ENCODE assay signal across 7 mouse cellular contexts in the genomic region with DNA sequence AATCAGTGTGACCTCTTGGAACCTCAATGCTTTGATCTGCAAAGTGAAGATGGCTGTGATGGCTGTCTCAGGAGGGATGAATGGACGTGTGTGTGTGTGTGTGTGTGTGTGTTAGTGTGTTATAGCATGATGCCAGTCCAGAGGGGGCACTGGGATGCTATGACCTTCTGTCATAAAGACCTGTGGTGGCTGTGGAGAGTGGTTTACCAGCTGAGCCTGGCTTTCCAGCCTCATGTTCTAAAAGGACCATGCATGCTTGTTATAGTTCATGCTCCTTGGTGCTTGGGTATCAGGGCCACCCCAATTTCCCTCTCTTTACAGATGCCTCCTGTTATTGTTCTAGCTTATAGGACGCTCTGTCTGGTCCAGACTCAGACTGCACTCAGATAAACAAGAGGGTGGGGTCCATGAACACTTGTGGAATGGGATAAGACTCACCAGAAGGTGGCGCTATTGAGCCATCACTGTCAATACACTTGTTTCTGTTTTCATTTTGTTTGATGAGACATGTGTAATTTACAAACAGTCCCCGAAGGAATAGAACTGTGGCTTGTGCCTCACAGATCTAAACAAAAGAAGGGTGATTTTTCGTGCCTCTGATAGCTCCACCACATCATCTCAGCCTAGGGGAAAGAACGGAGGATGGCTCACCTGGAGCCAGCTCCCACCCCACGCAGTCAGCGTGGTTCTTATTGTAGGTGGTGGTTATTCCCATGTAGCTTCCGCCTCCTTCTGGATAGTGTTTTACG.
A peak's percentile ranks its signal among the peaks of the same experiment; 100 is the strongest.
DNase-seq lines count a peak whose midpoint lies in the region; ATAC-seq and TF ChIP-seq lines count a peak whose summit lies in the region.

No protein-coding gene starts in this region.

- no peak overlapping the region for H3K4me3 ChIP-seq in midbrain, embryonic 11.5 days (ENCODE audit: low read depth, low read length)
- H3K4me3 ChIP-seq in midbrain, embryonic 15.5 days, result no peak overlapping the region
- H3K4me3 ChIP-seq in hindbrain, postnatal 0 days (ENCODE audit: low read length), result no peak overlapping the region

- peak; percentile 96 for DNase-seq in midbrain, embryonic 11.5 days (ENCODE audit: low spot score, missing footprints)
- DNase-seq in ZHBTc4 (ENCODE audit: low read depth, low spot score), result peak; percentile 79
- DNase-seq in embryo, embryonic 10.5 days (ENCODE audit: low spot score), result peak; percentile 83
- DNase-seq in hindbrain, postnatal 0 days (ENCODE audit: low spot score), result peak; percentile 91
- peak; percentile 35 to 53 for DNase-seq in left cerebral cortex, postnatal 36 days (ENCODE audit: low spot score in 2 of 2)
- peak; percentile 72 for DNase-seq in retina, postnatal 7 days (ENCODE audit: low read depth, low spot score)

- intact Hi-C loops in left cerebral cortex, postnatal 36 days (cut with DNase I), result loop anchor here (5.0 kb wide), 2 partner anchors 732 to 1457 kb away; no protein-coding TSS in a partner anchor

- H3K27me3 ChIP-seq in midbrain, embryonic 11.5 days (ENCODE audit: control insufficient read depth, insufficient read depth, low read length), result no peaks in the 10 kb centered on the region
- no peaks in the 10 kb centered on the region for H3K27me3 ChIP-seq in midbrain, embryonic 15.5 days (replicated peaks)
- no peaks in the 10 kb centered on the region for H3K27me3 ChIP-seq in hindbrain, postnatal 0 days (ENCODE audit: insufficient read depth, low read length)

- H3K27ac ChIP-seq in midbrain, embryonic 11.5 days (ENCODE audit: low read depth, low read length), result no peak overlapping the region
- no peak overlapping the region for H3K27ac ChIP-seq in midbrain, embryonic 15.5 days
- no peak overlapping the region for H3K27ac ChIP-seq in hindbrain, postnatal 0 days

- H3K9ac ChIP-seq in midbrain, embryonic 11.5 days (ENCODE audit: low read length), result no peak overlapping the region
- no peak overlapping the region for H3K9ac ChIP-seq in midbrain, embryonic 15.5 days
- H3K9ac ChIP-seq in hindbrain, postnatal 0 days (replicated peaks; ENCODE audit: low read length), result no peak overlapping the region

- H3K36me3 ChIP-seq in midbrain, embryonic 11.5 days (ENCODE audit: control insufficient read depth, insufficient read depth, low read length), result no peaks in the 10 kb centered on the region
- no peaks in the 10 kb centered on the region for H3K36me3 ChIP-seq in midbrain, embryonic 15.5 days (replicated peaks)
- H3K36me3 ChIP-seq in hindbrain, postnatal 0 days (ENCODE audit: insufficient read depth, low read length), result no peaks in the 10 kb centered on the region

- WGBS in midbrain, embryonic 11.5 days, result 57% methylated on average over 10 of the region's 10 CpGs
- WGBS in midbrain, embryonic 15.5 days, result 56% methylated on average over 10 of the region's 10 CpGs
- 56% methylated on average over 10 of the region's 10 CpGs for WGBS in hindbrain, postnatal 0 days

- TF ChIP-seq CTCF in hindbrain, postnatal 0 days (IDR thresholded peaks at IDR 0.05; ENCODE audit: low read depth), result peak; percentile 94

- no peaks in the 10 kb centered on the region for H3K4me1 ChIP-seq in midbrain, embryonic 11.5 days (ENCODE audit: control insufficient read depth, insufficient read depth, low read length)
- H3K4me1 ChIP-seq in midbrain, embryonic 15.5 days, result no peaks in the 10 kb centered on the region
- no peaks in the 10 kb centered on the region for H3K4me1 ChIP-seq in hindbrain, postnatal 0 days (ENCODE audit: insufficient read depth, low read length)

- no peak overlapping the region for H3K4me2 ChIP-seq in midbrain, embryonic 11.5 days
- H3K4me2 ChIP-seq in midbrain, embryonic 15.5 days, result no peak overlapping the region
- no peak overlapping the region for H3K4me2 ChIP-seq in hindbrain, postnatal 0 days (ENCODE audit: low read depth, low read length)

- no peak for ATAC-seq in midbrain, embryonic 11.5 days (ENCODE audit: low FRiP score)
- no peak for ATAC-seq in midbrain, embryonic 15.5 days (replicated peaks)
- ATAC-seq in hindbrain, postnatal 0 days, result peak; percentile 59

- no peaks in the 10 kb centered on the region for H3K9me3 ChIP-seq in midbrain, embryonic 11.5 days (ENCODE audit: control insufficient read depth, low read length)
- H3K9me3 ChIP-seq in midbrain, embryonic 15.5 days, result no peaks in the 10 kb centered on the region
- no peaks in the 10 kb centered on the region for H3K9me3 ChIP-seq in hindbrain, postnatal 0 days (ENCODE audit: low read length)

Comparison
In these comparisons a context has a peak if more than half of its experiments do, and no peak if none do; other contexts are left out.
1. DNase-seq: peak in every context shown above with its lines; median percentile 96 in midbrain, embryonic 11.5 days; 91 in hindbrain, postnatal 0 days; 83 in embryo, embryonic 10.5 days; 79 in ZHBTc4; 72 in retina, postnatal 7 days; 44 in left cerebral cortex, postnatal 36 days.